Mouse (Mus musculus): ENCODE results near the gene Jak2. TPM values are rescaled to one million over a fixed set of nuclear protein-coding genes. Genes with fewer than 3 reads are reported as not detected.

Gene Jak2
- polyA plus RNA-seq, 1 experiment from 2014 or later: 28.3 TPM

- Histone ChIP-seq H3K4me3 (replicated peaks; ENCODE audit: low read depth, low read length) (no peak overlapping the region), H3K9me3 (ENCODE audit: control insufficient read depth, low read length) (no peaks in the 10 kb centered on the region), H3K36me3 (ENCODE audit: control insufficient read depth, insufficient read depth, low read length) (no peaks in the 10 kb centered on the region), H3K4me2 (ENCODE audit: low read length) (no peak overlapping the region), H3K27ac (replicated peaks; ENCODE audit: low read depth, low read length) (no peak overlapping the region), H3K9ac (replicated peaks; ENCODE audit: low read length) (no peak overlapping the region), H3K4me1 (ENCODE audit: control insufficient read depth, insufficient read depth, low read length) (no peaks in the 10 kb centered on the region), H3K27me3 (ENCODE audit: control insufficient read depth, insufficient read depth, low read length) (no peaks in the 10 kb centered on the region)
- ATAC-seq (ENCODE audit: low FRiP score, low TSS enrichment) (no peak), DNase-seq (no peak)
- 81% methylated on average over 1 of the region's 1 CpGs for WGBS
These were observed 24.6 kb upstream of the Jak2 start for GRCm38 (mm10) chr19:29226996-29227395.

GRCm38 (mm10) chr19:29227941-29228590, 23.6 kb upstream of the Jak2 start:
- H3K27me3 ChIP-seq (ENCODE audit: control insufficient read depth, insufficient read depth, low read length): no peaks in the 10 kb centered on the region
- no peaks in the 10 kb centered on the region for H3K36me3 ChIP-seq (ENCODE audit: control insufficient read depth, insufficient read depth, low read length)
- H3K4me2 ChIP-seq (ENCODE audit: low read length): no peak overlapping the region
- H3K9me3 ChIP-seq (ENCODE audit: control insufficient read depth, low read length): no peaks in the 10 kb centered on the region
- no peak overlapping the region for H3K9ac ChIP-seq (replicated peaks; ENCODE audit: low read length)
- no peaks in the 10 kb centered on the region for H3K4me1 ChIP-seq (ENCODE audit: control insufficient read depth, insufficient read depth, low read length)
- 75% methylated on average over 9 of the region's 9 CpGs for WGBS
- no peak overlapping the region for H3K27ac ChIP-seq (replicated peaks; ENCODE audit: low read depth, low read length)
- no peak overlapping the region for H3K4me3 ChIP-seq (replicated peaks; ENCODE audit: low read depth, low read length)
- DNase-seq (no peak), ATAC-seq (ENCODE audit: low FRiP score, low TSS enrichment) (no peak)

- no peaks in the 10 kb centered on the region for H3K9me3 ChIP-seq (ENCODE audit: control insufficient read depth, low read length)
- no peak for ATAC-seq (ENCODE audit: low FRiP score, low TSS enrichment)
- no peaks in the 10 kb centered on the region for H3K36me3 ChIP-seq (ENCODE audit: control insufficient read depth, insufficient read depth, low read length)
- DNase-seq: no peak
- no peak overlapping the region for H3K4me3 ChIP-seq (replicated peaks; ENCODE audit: low read depth, low read length)
- H3K4me1 ChIP-seq (ENCODE audit: control insufficient read depth, insufficient read depth, low read length): no peaks in the 10 kb centered on the region
- no peak overlapping the region for H3K27ac ChIP-seq (replicated peaks; ENCODE audit: low read depth, low read length)
- no peak overlapping the region for H3K9ac ChIP-seq (replicated peaks; ENCODE audit: low read length)
- WGBS: 85% methylated on average over 2 of the region's 2 CpGs
- H3K4me2 ChIP-seq (ENCODE audit: low read length): no peak overlapping the region
- no peaks in the 10 kb centered on the region for H3K27me3 ChIP-seq (ENCODE audit: control insufficient read depth, insufficient read depth, low read length)
These were observed 22.6 kb upstream of the Jak2 start for GRCm38 (mm10) chr19:29228989-29229388.

- no peaks in the 10 kb centered on the region for H3K36me3 ChIP-seq (ENCODE audit: control insufficient read depth, insufficient read depth, low read length)
- DNase-seq (no peak), ATAC-seq (ENCODE audit: low FRiP score, low TSS enrichment) (no peak)
- no peaks in the 10 kb centered on the region for H3K9me3 ChIP-seq (ENCODE audit: control insufficient read depth, low read length)
- H3K4me1 ChIP-seq (ENCODE audit: control insufficient read depth, insufficient read depth, low read length): 0 out of 2 replicates have a peak, but pooled peaks cover 7% of the 10 kb centered on the region
- no peak overlapping the region for H3K4me2 ChIP-seq (ENCODE audit: low read length)
- 84% methylated on average over 6 of the region's 6 CpGs for WGBS
- no peaks in the 10 kb centered on the region for H3K27me3 ChIP-seq (ENCODE audit: control insufficient read depth, insufficient read depth, low read length)
- no peak overlapping the region for H3K27ac ChIP-seq (replicated peaks; ENCODE audit: low read depth, low read length)
- H3K4me3 ChIP-seq (replicated peaks; ENCODE audit: low read depth, low read length): no peak overlapping the region
- H3K9ac ChIP-seq (replicated peaks; ENCODE audit: low read length): no peak overlapping the region
These were observed 18.9 kb upstream of the Jak2 start for GRCm38 (mm10) chr19:29232738-29233137.

GRCm38 (mm10) chr19:29236658-29237385, 14.8 kb upstream of the Jak2 start:
- no peaks in the 10 kb centered on the region for H3K9me3 ChIP-seq (ENCODE audit: control insufficient read depth, low read length)
- H3K4me3 ChIP-seq (replicated peaks; ENCODE audit: low read depth, low read length): no peak overlapping the region
- H3K4me2 ChIP-seq (ENCODE audit: low read length): peak overlapping the region; percentile 28
- no peaks in the 10 kb centered on the region for H3K27me3 ChIP-seq (ENCODE audit: control insufficient read depth, insufficient read depth, low read length)
- no peak; the same call in 1 of the 2 replicates for ATAC-seq (ENCODE audit: low FRiP score, low TSS enrichment)
- H3K9ac ChIP-seq (replicated peaks; ENCODE audit: low read length): no peak overlapping the region
- H3K36me3 ChIP-seq (ENCODE audit: control insufficient read depth, insufficient read depth, low read length): no peaks in the 10 kb centered on the region
- DNase-seq: peak; percentile 56
- 43% methylated on average over 9 of the region's 9 CpGs for WGBS
- H3K27ac ChIP-seq (replicated peaks; ENCODE audit: low read depth, low read length): no peak overlapping the region
- H3K4me1 ChIP-seq (ENCODE audit: control insufficient read depth, insufficient read depth, low read length): 0 out of 2 replicates have a peak, but pooled peaks cover 7% of the 10 kb centered on the region

GRCm38 (mm10) chr19:29238171-29238570, 13.5 kb upstream of the Jak2 start:
- Histone ChIP-seq H3K4me2 (ENCODE audit: low read length) (no peak overlapping the region), H3K9ac (replicated peaks; ENCODE audit: low read length) (no peak overlapping the region), H3K4me3 (replicated peaks; ENCODE audit: low read depth, low read length) (no peak overlapping the region), H3K27me3 (ENCODE audit: control insufficient read depth, insufficient read depth, low read length) (no peaks in the 10 kb centered on the region), H3K4me1 (ENCODE audit: control insufficient read depth, insufficient read depth, low read length) (0 out of 2 replicates have a peak, but pooled peaks cover 7% of the 10 kb centered on the region), H3K36me3 (ENCODE audit: control insufficient read depth, insufficient read depth, low read length) (no peaks in the 10 kb centered on the region), H3K27ac (replicated peaks; ENCODE audit: low read depth, low read length) (no peak overlapping the region), H3K9me3 (ENCODE audit: control insufficient read depth, low read length) (no peaks in the 10 kb centered on the region)
- ATAC-seq (ENCODE audit: low FRiP score, low TSS enrichment): no peak
- WGBS: 75% methylated on average over 9 of the region's 9 CpGs
- DNase-seq: no peak

- H3K4me3 ChIP-seq (replicated peaks; ENCODE audit: low read depth, low read length): no peak overlapping the region
- H3K36me3 ChIP-seq (ENCODE audit: control insufficient read depth, insufficient read depth, low read length): no peaks in the 10 kb centered on the region
- WGBS: 89% methylated on average over 7 of the region's 7 CpGs
- H3K9ac ChIP-seq (replicated peaks; ENCODE audit: low read length): no peak overlapping the region
- H3K9me3 ChIP-seq (ENCODE audit: control insufficient read depth, low read length): no peaks in the 10 kb centered on the region
- H3K27ac ChIP-seq (replicated peaks; ENCODE audit: low read depth, low read length): no peak overlapping the region
- no peak for DNase-seq
- no peak overlapping the region for H3K4me2 ChIP-seq (ENCODE audit: low read length)
- no peaks in the 10 kb centered on the region for H3K27me3 ChIP-seq (ENCODE audit: control insufficient read depth, insufficient read depth, low read length)
- H3K4me1 ChIP-seq (ENCODE audit: control insufficient read depth, insufficient read depth, low read length): 0 out of 2 replicates have a peak, but pooled peaks cover 7% of the 10 kb centered on the region
- no peak for ATAC-seq (ENCODE audit: low FRiP score, low TSS enrichment)
These were observed 12.0 kb upstream of the Jak2 start for GRCm38 (mm10) chr19:29239513-29240235.

GRCm38 (mm10) chr19:29240676-29241075, 11.0 kb upstream of the Jak2 start:
- no peak overlapping the region for H3K9ac ChIP-seq (replicated peaks; ENCODE audit: low read length)
- no peaks in the 10 kb centered on the region for H3K36me3 ChIP-seq (ENCODE audit: control insufficient read depth, insufficient read depth, low read length)
- WGBS: 78% methylated on average over 2 of the region's 2 CpGs
- 0 out of 2 replicates have a peak, but pooled peaks cover 7% of the 10 kb centered on the region for H3K4me1 ChIP-seq (ENCODE audit: control insufficient read depth, insufficient read depth, low read length)
- H3K27ac ChIP-seq (replicated peaks; ENCODE audit: low read depth, low read length): no peak overlapping the region
- H3K4me3 ChIP-seq (replicated peaks; ENCODE audit: low read depth, low read length): no peak overlapping the region
- DNase-seq (no peak), ATAC-seq (ENCODE audit: low FRiP score, low TSS enrichment) (no peak)
- no peaks in the 10 kb centered on the region for H3K27me3 ChIP-seq (ENCODE audit: control insufficient read depth, insufficient read depth, low read length)
- no peak overlapping the region for H3K4me2 ChIP-seq (ENCODE audit: low read length)
- no peaks in the 10 kb centered on the region for H3K9me3 ChIP-seq (ENCODE audit: control insufficient read depth, low read length)
